Mouse (Mus musculus): ENCODE data around the gene Gpr179.

DNA sequence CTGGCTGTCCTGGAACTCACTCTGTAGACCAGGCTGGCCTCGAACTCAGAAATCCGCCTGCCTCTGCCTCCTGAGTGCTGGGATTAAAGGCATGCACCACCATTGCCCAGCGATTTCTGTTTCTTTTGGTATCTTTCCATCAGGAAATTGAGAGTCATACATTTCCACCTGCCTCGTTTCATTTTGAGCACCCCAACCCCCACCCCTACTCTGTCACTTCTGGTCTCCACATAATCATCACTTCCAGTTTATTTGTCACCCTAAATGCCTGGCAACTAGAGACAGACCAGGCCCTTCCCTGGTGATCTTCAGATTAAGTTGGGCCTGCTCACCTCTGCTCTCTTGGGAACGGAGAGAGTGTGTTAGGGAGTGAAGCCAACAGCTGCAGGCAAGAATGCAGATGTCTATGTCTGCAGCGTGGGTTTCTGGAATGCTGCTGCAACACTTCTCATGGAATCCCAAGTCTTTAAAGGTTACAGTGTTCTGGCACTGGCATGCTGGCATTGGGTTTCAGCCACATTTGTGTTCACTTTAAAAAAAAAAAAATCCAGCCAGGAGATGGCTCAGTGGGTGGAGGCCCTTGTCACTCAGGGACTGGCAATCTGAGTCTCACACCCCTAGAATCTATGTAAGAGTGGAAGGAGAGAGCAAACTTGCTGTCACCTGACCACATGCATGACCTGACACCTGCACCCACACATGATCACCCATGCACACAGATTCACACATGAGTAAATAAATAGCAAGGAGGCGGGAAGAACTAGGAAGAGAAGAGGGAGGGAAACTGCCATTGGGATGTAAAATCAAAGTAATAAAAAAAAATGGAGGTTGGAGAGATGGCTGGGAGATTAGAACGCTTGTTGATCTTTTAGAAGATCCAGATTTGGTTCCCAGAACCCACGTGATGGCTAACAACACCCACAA, 65.8 kb downstream of the Gpr179 start:
- TF ChIP-seq CTCF (IDR thresholded peaks at IDR 0.05; ENCODE audit: low read depth) (no peak), EP300 (IDR thresholded peaks at IDR 0.05; ENCODE audit: low read depth) (no peak)

Data from heart, postnatal 0 days (tissue).